Mouse (Mus musculus) left cerebral cortex, postnatal 36 days (tissue): ENCODE results near the gene 4930539E08Rik. TPM values are rescaled to one million over a fixed set of nuclear protein-coding genes. Genes with fewer than 3 reads are reported as not detected.

Source experiments
- DNase-seq, 2 experiments: peaks; one replicate each; pipeline ENCODE4 v3.0.0; 2021 to 2022; ENCODE audit warnings: low spot score in 2 of 2, mixed read lengths in 1 of 2
- intact Hi-C: fragments of 180-260 bp; cut with DNase I; formaldehyde crosslinking; loops from one replicate; pipeline ENCODE4 v1.15.1; 2025
- total RNA-seq, 2 experiments: library from RNA; stranded (reverse); gene quantifications; 2 replicates each; pipeline ENCODE4 v1.2.3; 2021

The 4930539E08Rik gene
- total RNA-seq, 2 experiments from 2014 or later, result 12.2 to 15.4 TPM

- intact Hi-C loops, result no loop called here
Measured at GRCm38 (mm10) chr17:28871831-28872230, 43.3 kb downstream of the 4930539E08Rik start.

GRCm38 (mm10) chr17:28870435-28870834 lies 44.7 kb downstream of the 4930539E08Rik start:
- DNase-seq, result no peak
- intact Hi-C loops, result no loop called here

More at GRCm38 (mm10) chr17:28871831-28872230, 43.3 kb downstream of the 4930539E08Rik start:
- DNase-seq, result no peak

GRCm38 (mm10) chr17:28869412-28870110 lies 45.6 kb downstream of the 4930539E08Rik start:
- DNase-seq, result peak; percentile 79 to 80
- intact Hi-C loops, result no loop called here

- no peak for DNase-seq
- intact Hi-C loops, result no loop called here
Measured at GRCm38 (mm10) chr17:28867381-28867780, 47.7 kb downstream of the 4930539E08Rik start.

- DNase-seq, result no peak
- intact Hi-C loops, result no loop called here
Measured at GRCm38 (mm10) chr17:28866921-28867320, 48.2 kb downstream of the 4930539E08Rik start.

GRCm38 (mm10) chr17:28864464-28864863 lies 50.7 kb downstream of the 4930539E08Rik start:
- intact Hi-C loops, result no loop called here
- no peak for DNase-seq

GRCm38 (mm10) chr17:28863926-28864325 lies 51.2 kb downstream of the 4930539E08Rik start:
- DNase-seq, result no peak
- intact Hi-C loops, result no loop called here

- no peak for DNase-seq
- intact Hi-C loops, result no loop called here
Measured at GRCm38 (mm10) chr17:28858205-28858604, 56.9 kb downstream of the 4930539E08Rik start, which contains the start of gene Pnpla1. TSS of gene Pnpla1 (plus strand) at chr17:28858411.

GRCm38 (mm10) chr17:28856030-28856429 lies 59.1 kb downstream of the 4930539E08Rik start:
- DNase-seq, result no peak
- intact Hi-C loops, result no loop called here

GRCm38 (mm10) chr17:28855166-28855885 lies 59.8 kb downstream of the 4930539E08Rik start:
- DNase-seq, result no peak
- intact Hi-C loops, result no loop called here

GRCm38 (mm10) chr17:28854377-28854776 lies 60.7 kb downstream of the 4930539E08Rik start:
- DNase-seq, result no peak
- intact Hi-C loops, result no loop called here

- DNase-seq, result no peak
Measured at GRCm38 (mm10) chr17:28850511-28850910, 64.6 kb downstream of the 4930539E08Rik start.

GRCm38 (mm10) chr17:28846974-28847617 lies 68.0 kb downstream of the 4930539E08Rik start:
- intact Hi-C loops, result no loop called here
- DNase-seq, result peak in 1 of 2 experiments; percentile 36

More at GRCm38 (mm10) chr17:28850511-28850910, 64.6 kb downstream of the 4930539E08Rik start:
- intact Hi-C loops, result no loop called here

Other genes with a start within 250 kb of the 4930539E08Rik start
- 10 to 100 TPM in 1 of 2 experiments, 1 to 10 TPM in 1; 6.9 to 10.8 TPM for gene Slc26a8, start 225.1 kb downstream of the 4930539E08Rik start, total RNA-seq
- 10 to 100 TPM; 86.6 to 86.8 TPM for gene Mapk14, start 224.0 kb downstream of the 4930539E08Rik start, total RNA-seq
- gene AC170998.1, start 189.2 kb downstream of the 4930539E08Rik start, total RNA-seq, result 1 to 10 TPM; 2.2 to 3.6 TPM
- gene Mapk13, start 146.0 kb downstream of the 4930539E08Rik start, total RNA-seq, result 1 to 10 TPM; 1.1 to 1.5 TPM
- 10 to 100 TPM; 44.2 to 54.7 TPM for gene Brpf3, start 114.2 kb downstream of the 4930539E08Rik start, total RNA-seq
- gene Pnpla1, start 56.9 kb downstream of the 4930539E08Rik start, total RNA-seq, result 1 to 10 TPM in 1 of 2 experiments, under 1 TPM in 1; 0.66 to 1.4 TPM
- not detected for gene Pxt1, start 28.5 kb upstream of the 4930539E08Rik start, total RNA-seq
- gene Kctd20, start 36.6 kb upstream of the 4930539E08Rik start, total RNA-seq, result 10 to 100 TPM; 72.8 to 77.6 TPM
- 10 to 100 TPM; 35.0 to 62.2 TPM for gene Stk38, start 92.7 kb upstream of the 4930539E08Rik start, total RNA-seq
- gene Srsf3, start 117.3 kb upstream of the 4930539E08Rik start, total RNA-seq, result 100 to 1,000 TPM; 101 to 118 TPM
- 10 to 100 TPM; 27.0 to 40.0 TPM for gene Cdkn1a, start 175.7 kb upstream of the 4930539E08Rik start, total RNA-seq
- under 1 TPM in 1 of 2 experiments, not detected in 1; 0.52 TPM for gene Rab44, start 198.8 kb upstream of the 4930539E08Rik start, total RNA-seq